Mouse (Mus musculus): ENCODE results near the gene Gm11214.

Gene Gm11214

GRCm38 (mm10) chr4:63659775-63660174 is 3.4 kb downstream of the Gm11214 start:
- no peak for DNase-seq

- DNase-seq, result no peak
Measured at GRCm38 (mm10) chr4:63659086-63659485, 4.1 kb downstream of the Gm11214 start.

- no peak for DNase-seq
Measured at GRCm38 (mm10) chr4:63654381-63654780, 8.8 kb downstream of the Gm11214 start.

GRCm38 (mm10) chr4:63643956-63644726 is 19.0 kb downstream of the Gm11214 start:
- DNase-seq, result no peak

- DNase-seq, result no peak
Measured at GRCm38 (mm10) chr4:63639842-63640241, 23.3 kb downstream of the Gm11214 start.

- DNase-seq, result no peak
Measured at GRCm38 (mm10) chr4:63638603-63639002, 24.6 kb downstream of the Gm11214 start.

GRCm38 (mm10) chr4:63633181-63633580 is 30.0 kb downstream of the Gm11214 start:
- DNase-seq, result no peak

- no peak for DNase-seq
Measured at GRCm38 (mm10) chr4:63627111-63627510, 36.1 kb downstream of the Gm11214 start.

- DNase-seq, result no peak
Measured at GRCm38 (mm10) chr4:63625563-63626080, 37.6 kb downstream of the Gm11214 start.

GRCm38 (mm10) chr4:63622378-63622835 is 40.8 kb downstream of the Gm11214 start, which contains the start of gene Tex48:
Tex48 (minus strand) TSS chr4:63622428.
- no peak for DNase-seq

- no peak for DNase-seq
Measured at GRCm38 (mm10) chr4:63621861-63622260, 41.3 kb downstream of the Gm11214 start.

Measured in cerebellum, postnatal 36 days (tissue).